Mouse (Mus musculus) ES-E14 (cell line): ENCODE results near the gene Rabep1.

Experiments
- HCFC1 ChIP-seq: IDR thresholded peaks from 2 replicates; pipeline ENCODE4 v1.6.1; 2012; ENCODE audit warnings: low read length, inconsistent platforms, borderline replicate concordance; ENCODE audit not compliant: insufficient read depth
- ZNF384 ChIP-seq: IDR thresholded peaks from 2 replicates; pipeline ENCODE4 v1.6.1; 2012; ENCODE audit warnings: low read depth, low read length, inconsistent platforms

DNA sequence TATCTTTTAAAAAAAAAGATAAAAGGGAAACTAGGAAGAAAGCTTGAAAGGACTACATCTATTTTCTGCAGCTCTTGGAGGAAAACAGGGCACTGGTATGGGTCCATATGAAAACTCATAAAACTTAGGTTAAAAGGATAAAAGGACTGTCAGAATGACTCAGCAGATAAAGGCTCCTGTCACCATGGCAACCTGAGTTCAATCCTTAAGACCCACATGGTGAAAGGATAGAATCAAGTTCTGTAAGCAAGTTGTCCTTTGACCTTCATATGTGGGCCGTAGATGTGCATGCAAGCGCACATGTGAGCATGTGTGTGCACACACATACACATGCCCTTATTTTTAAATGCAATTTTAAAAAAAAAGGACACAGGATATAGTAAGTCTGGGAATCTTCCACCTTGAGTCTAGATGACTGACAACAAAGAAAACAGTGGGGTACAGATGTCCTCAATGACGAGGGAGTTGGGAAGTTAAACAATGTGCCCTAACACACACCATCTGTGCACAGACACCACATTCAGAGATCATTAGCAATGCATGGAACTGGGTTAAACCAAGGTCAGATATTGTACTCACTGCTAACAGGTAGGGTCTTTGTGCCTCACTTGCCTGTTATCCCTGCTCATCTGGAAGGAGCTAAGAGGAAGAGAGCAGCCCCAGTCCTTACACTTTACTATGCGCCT, 119.8 kb downstream of the Rabep1 start:
- no peak for TF ChIP-seq HCFC1
- no peak for TF ChIP-seq ZNF384
